ENCODE assay signal across 9 mouse cellular contexts in genomic region chr19:59460328-59461115, GRCm38 (mm10). TPM values are rescaled to one million over a fixed set of nuclear protein-coding genes. Genes with fewer than 3 reads are reported as not detected.
A peak's percentile ranks its signal among the peaks of the same experiment; 100 is the strongest.
DNase-seq lines count a peak whose midpoint lies in the region; ATAC-seq lines count a peak whose summit lies in the region.
"Had no signal": no experiment of that assay in that cellular context is flagged by ENCODE, and none has a peak within 500 bp of the region (broad histone marks: within the 10 kb centered on the region; RNA-seq: fewer than 3 reads in every experiment).

No protein-coding gene starts in this region.

- H3K4me1 ChIP-seq in intestine, embryonic 14.5 days (replicated peaks; ENCODE audit: control insufficient read depth, insufficient read depth, low read length): peaks cover 16% of the 10 kb centered on the region
- H3K4me1 ChIP-seq in intestine, embryonic 15.5 days (replicated peaks): peaks cover 22% of the 10 kb centered on the region
- peaks cover 8% of the 10 kb centered on the region; the same call in 1 of the 2 replicates for H3K4me1 ChIP-seq in forebrain, embryonic 14.5 days (ENCODE audit: control insufficient read depth, insufficient read depth, low read length)
- H3K4me1 ChIP-seq in midbrain, embryonic 10.5 days: peaks cover 67% of the 10 kb centered on the region
- H3K4me1 ChIP-seq in heart, embryonic 12.5 days (replicated peaks): peaks cover 27% of the 10 kb centered on the region

- no peaks in the 10 kb centered on the region for H3K9me3 ChIP-seq in intestine, embryonic 14.5 days (ENCODE audit: control insufficient read depth, low read length)
- no peaks in the 10 kb centered on the region for H3K9me3 ChIP-seq in intestine, embryonic 15.5 days
- no peaks in the 10 kb centered on the region for H3K9me3 ChIP-seq in forebrain, embryonic 14.5 days (replicated peaks; ENCODE audit: control insufficient read depth, low read length)
- H3K9me3 ChIP-seq in midbrain, embryonic 10.5 days (replicated peaks): no peaks in the 10 kb centered on the region
- no peaks in the 10 kb centered on the region for H3K9me3 ChIP-seq in heart, embryonic 12.5 days (replicated peaks)

- WGBS in intestine, embryonic 14.5 days: 2% methylated on average over 34 of the region's 34 CpGs
- WGBS in intestine, embryonic 15.5 days: 2% methylated on average over 34 of the region's 34 CpGs
- under 1% methylated on average over 34 of the region's 34 CpGs for WGBS in forebrain, embryonic 14.5 days
- WGBS in midbrain, embryonic 10.5 days: under 1% methylated on average over 34 of the region's 34 CpGs
- 2% methylated on average over 34 of the region's 34 CpGs for WGBS in heart, embryonic 12.5 days

- no peak for ATAC-seq in intestine, embryonic 14.5 days (replicated peaks; ENCODE audit: low FRiP score, low TSS enrichment, low read depth)
- no peak for ATAC-seq in intestine, embryonic 15.5 days
- ATAC-seq in forebrain, embryonic 14.5 days: no peak
- no peak for ATAC-seq in heart, embryonic 12.5 days (ENCODE audit: insufficient number of reproducible peaks, low FRiP score)

- H3K4me2 ChIP-seq in intestine, embryonic 14.5 days (ENCODE audit: low read length): no peak overlapping the region
- no peak overlapping the region for H3K4me2 ChIP-seq in intestine, embryonic 15.5 days (replicated peaks)
- peak overlapping the region; percentile 74 for H3K4me2 ChIP-seq in forebrain, embryonic 14.5 days (ENCODE audit: low read length)
- H3K4me2 ChIP-seq in heart, embryonic 12.5 days: no peak overlapping the region

- no peak overlapping the region for H3K27ac ChIP-seq in intestine, embryonic 14.5 days (ENCODE audit: low read depth)
- no peak overlapping the region for H3K27ac ChIP-seq in intestine, embryonic 15.5 days
- H3K27ac ChIP-seq in forebrain, embryonic 14.5 days (ENCODE audit: low read depth, low read length): peak overlapping the region; percentile 97
- H3K27ac ChIP-seq in midbrain, embryonic 10.5 days (replicated peaks): peak overlapping the region; percentile 80
- no peak overlapping the region for H3K27ac ChIP-seq in heart, embryonic 12.5 days (ENCODE audit: poor library complexity, severe bottlenecking)

- H3K27me3 ChIP-seq in intestine, embryonic 14.5 days (replicated peaks; ENCODE audit: control insufficient read depth, insufficient read depth, low read length): peaks cover 100% of the 10 kb centered on the region
- peaks cover 92% of the 10 kb centered on the region for H3K27me3 ChIP-seq in intestine, embryonic 15.5 days (replicated peaks)
- H3K27me3 ChIP-seq in forebrain, embryonic 14.5 days (replicated peaks; ENCODE audit: control insufficient read depth, insufficient read depth, low read length): peaks cover 18% of the 10 kb centered on the region; the same call in 1 of the 2 replicates
- H3K27me3 ChIP-seq in midbrain, embryonic 10.5 days (ENCODE audit: low read depth, poor library complexity, severe bottlenecking): peaks cover 100% of the 10 kb centered on the region
- peaks cover 85% of the 10 kb centered on the region for H3K27me3 ChIP-seq in heart, embryonic 12.5 days (replicated peaks)
- H3K27me3 ChIP-seq: CH12.LX had no signal

- no peak overlapping the region for H3K9ac ChIP-seq in intestine, embryonic 14.5 days (ENCODE audit: low read length)
- H3K9ac ChIP-seq in intestine, embryonic 15.5 days: no peak overlapping the region
- H3K9ac ChIP-seq in forebrain, embryonic 14.5 days (ENCODE audit: low read length): peak overlapping the region; percentile 94
- no peak overlapping the region for H3K9ac ChIP-seq in heart, embryonic 12.5 days

- no peak overlapping the region for H3K4me3 ChIP-seq in intestine, embryonic 14.5 days (ENCODE audit: low read depth, low read length)
- no peak overlapping the region for H3K4me3 ChIP-seq in intestine, embryonic 15.5 days (replicated peaks)
- H3K4me3 ChIP-seq in forebrain, embryonic 14.5 days (ENCODE audit: low read depth, low read length): peak overlapping the region; percentile 55
- peak overlapping the region; percentile 63 for H3K4me3 ChIP-seq in midbrain, embryonic 10.5 days
- H3K4me3 ChIP-seq in heart, embryonic 12.5 days: no peak overlapping the region

- peak; percentile 77 for DNase-seq in intestine, embryonic 14.5 days (ENCODE audit: low spot score)
- peak; percentile 25 for DNase-seq in ZHBTc4 (ENCODE audit: low read depth, low spot score)
- DNase-seq in forebrain, embryonic 14.5 days (ENCODE audit: low spot score): peak; percentile 42
- DNase-seq in midbrain, embryonic 10.5 days (ENCODE audit: low spot score): peak; percentile 46
- DNase-seq in left cerebral cortex, adult 8-10 months (ENCODE audit: low spot score in 2 of 2): no peak
- DNase-seq in left cerebral cortex, adult 9 months (ENCODE audit: low spot score in 2 of 2): no peak

- no peaks in the 10 kb centered on the region for H3K36me3 ChIP-seq in intestine, embryonic 14.5 days (ENCODE audit: control insufficient read depth, insufficient read depth, low read length)
- no peaks in the 10 kb centered on the region for H3K36me3 ChIP-seq in intestine, embryonic 15.5 days
- peaks cover 10% of the 10 kb centered on the region; the same call in 1 of the 2 replicates for H3K36me3 ChIP-seq in forebrain, embryonic 14.5 days (ENCODE audit: control insufficient read depth, insufficient read depth, low read length)
- H3K36me3 ChIP-seq in midbrain, embryonic 10.5 days: no peaks in the 10 kb centered on the region
- no peaks in the 10 kb centered on the region for H3K36me3 ChIP-seq in heart, embryonic 12.5 days

RNA-seq across cellular contexts. Expression of gene Emx2, which starts 2.4 kb away (rescaled TPM):
- polyA plus RNA-seq in intestine, embryonic 14.5 days (2014; fragmentation: Nextera tagmentation; extraction: Ambion mirVana): not detected in 2 replicates
- 0.10 and 0.43 TPM in 2 replicates for polyA plus RNA-seq in intestine, embryonic 15.5 days (2015; fragmentation: Nextera tagmentation; extraction: Ambion mirVana)
- polyA plus RNA-seq in forebrain, embryonic 14.5 days (2014; fragmentation: Nextera tagmentation; extraction: Ambion mirVana): 9.3 and 9.4 TPM in 2 replicates
- polyA plus RNA-seq in midbrain, embryonic 10.5 days (2016; fragmentation: Nextera tagmentation; extraction: Ambion mirVana): 8.7 and 9.2 TPM in 2 replicates
- polyA plus RNA-seq in heart, embryonic 12.5 days (2016; fragmentation: Nextera tagmentation; extraction: Ambion mirVana): not detected in 2 replicates
- total RNA-seq in left cerebral cortex, adult 8-10 months (2022): 10 to 100 TPM in 3 of 4 experiments, 1 to 10 TPM in 1; 9.1 to 13.3 (median 11.3) TPM
- total RNA-seq: CH12.LX had no signal

Comparison
In these comparisons a context has a peak if more than half of its experiments do, and no peak if none do; other contexts are left out.
1. DNase-seq: peak in intestine, embryonic 14.5 days (single experiment), ZHBTc4 (single experiment), forebrain, embryonic 14.5 days (single experiment) and midbrain, embryonic 10.5 days (single experiment); none in left cerebral cortex, adult 8-10 months (0 of 2) and left cerebral cortex, adult 9 months (0 of 2).
2. H3K27ac ChIP-seq: peak in forebrain, embryonic 14.5 days (single experiment) and midbrain, embryonic 10.5 days (single experiment); none in intestine, embryonic 14.5 days (single experiment), intestine, embryonic 15.5 days (single experiment) and heart, embryonic 12.5 days (single experiment).
3. H3K4me3 ChIP-seq: peak in forebrain, embryonic 14.5 days (single experiment) and midbrain, embryonic 10.5 days (single experiment); none in intestine, embryonic 14.5 days (single experiment), intestine, embryonic 15.5 days (single experiment) and heart, embryonic 12.5 days (single experiment).